Mouse (Mus musculus): Measurements from ENCODE around the gene Aak1. TPM values are rescaled to one million over a fixed set of nuclear protein-coding genes. Genes with fewer than 3 reads are reported as not detected.

Gene Aak1
- polyA plus RNA-seq (2015; fragmentation: Nextera tagmentation; extraction: Ambion mirVana) = 32.1 and 34.4 TPM in 2 replicates

- under 1% methylated on average over 58 of the region's 60 CpGs for WGBS
- no peaks in the 10 kb centered on the region for H3K27me3 ChIP-seq
- H3K9me3 ChIP-seq = no peaks in the 10 kb centered on the region
- H3K9ac ChIP-seq (replicated peaks) = peak within 1 kb of the TSS; percentile 92
- H3K4me2 ChIP-seq (replicated peaks) = peak within 1 kb of the TSS; percentile 88
- peak within 1 kb of the TSS; percentile 97 for H3K27ac ChIP-seq
- ATAC-seq = peak; percentile 96
- peaks cover 47% of the 10 kb centered on the region for H3K4me1 ChIP-seq (replicated peaks)
- 0 out of 2 replicates have a peak, but pooled peaks cover under 1% of the 10 kb centered on the region for H3K36me3 ChIP-seq
- peak within 1 kb of the TSS; percentile 87 for H3K4me3 ChIP-seq (replicated peaks)
These were observed at the start of gene Aak1 for GRCm38 (mm10) chr6:86848915-86849644. TSS of gene Aak1 (plus strand) at chr6:86849517.

- Histone ChIP-seq H3K9me3 (no peaks in the 10 kb centered on the region), H3K4me2 (replicated peaks) (no peak overlapping the region), H3K4me3 (replicated peaks) (no peak overlapping the region), H3K27me3 (0 out of 2 replicates have a peak, but pooled peaks cover under 1% of the 10 kb centered on the region), H3K4me1 (replicated peaks) (no peaks in the 10 kb centered on the region), H3K27ac (no peak overlapping the region), H3K9ac (replicated peaks) (no peak overlapping the region), H3K36me3 (no peaks in the 10 kb centered on the region)
- 90% methylated on average over 3 of the region's 3 CpGs for WGBS
- ATAC-seq = no peak
These were observed 48.9 kb upstream of the Aak1 start for GRCm38 (mm10) chr6:86800467-86800866.

DNA sequence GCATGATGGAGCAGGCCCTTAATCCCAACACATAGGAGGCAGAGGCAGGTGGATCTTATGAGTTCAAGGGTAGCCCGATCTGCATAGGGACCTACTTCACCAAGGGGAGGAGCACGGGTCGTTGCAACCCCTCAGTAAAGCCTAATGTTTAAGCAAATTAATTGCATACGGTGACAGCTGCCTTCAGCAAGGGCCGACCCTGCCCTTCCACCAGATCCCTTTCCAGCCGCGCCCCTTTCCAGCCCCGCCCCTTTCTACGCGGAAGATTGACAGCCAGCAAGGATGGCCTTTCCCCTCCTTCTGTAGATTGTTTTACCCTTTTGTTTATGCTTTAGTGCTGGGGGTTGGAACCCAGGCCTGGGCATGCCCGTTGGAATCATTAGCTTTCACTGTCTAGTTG is 47.9 kb upstream of the Aak1 start:
- no peaks in the 10 kb centered on the region for H3K36me3 ChIP-seq
- 56% methylated on average over 11 of the region's 11 CpGs for WGBS
- no peaks in the 10 kb centered on the region for H3K9me3 ChIP-seq
- H3K9ac ChIP-seq (replicated peaks) = no peak overlapping the region
- H3K27ac ChIP-seq = no peak overlapping the region
- no peaks in the 10 kb centered on the region for H3K27me3 ChIP-seq
- no peak for ATAC-seq
- no peak overlapping the region for H3K4me3 ChIP-seq (replicated peaks)
- no peaks in the 10 kb centered on the region for H3K4me1 ChIP-seq (replicated peaks)
- no peak overlapping the region for H3K4me2 ChIP-seq (replicated peaks)

DNA sequence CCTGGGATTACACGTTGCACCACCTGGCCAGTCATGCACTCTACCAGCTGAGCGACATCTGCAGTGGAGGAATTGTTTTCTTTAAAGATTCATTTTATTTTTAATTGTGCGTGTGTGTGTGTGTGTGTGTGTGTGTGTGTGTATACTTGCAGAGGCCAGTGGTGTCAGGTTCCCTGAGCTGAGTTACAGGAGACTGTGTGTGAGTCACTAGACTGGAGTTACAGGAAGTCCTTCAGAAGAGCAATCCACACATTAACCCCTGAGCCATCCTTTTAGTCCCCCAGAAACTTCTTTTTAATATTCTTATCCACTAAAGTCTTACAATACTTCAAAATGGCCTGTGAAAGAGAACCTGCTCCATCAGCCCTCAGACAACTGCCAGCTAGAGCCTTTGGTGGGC is 44.7 kb upstream of the Aak1 start:
- H3K9me3 ChIP-seq = no peaks in the 10 kb centered on the region
- no peak overlapping the region for H3K27ac ChIP-seq
- H3K4me1 ChIP-seq (replicated peaks) = no peaks in the 10 kb centered on the region
- H3K36me3 ChIP-seq = no peaks in the 10 kb centered on the region
- no peak for ATAC-seq
- 82% methylated on average over 3 of the region's 3 CpGs for WGBS
- H3K9ac ChIP-seq (replicated peaks) = no peak overlapping the region
- no peaks in the 10 kb centered on the region for H3K27me3 ChIP-seq
- H3K4me2 ChIP-seq (replicated peaks) = no peak overlapping the region
- no peak overlapping the region for H3K4me3 ChIP-seq (replicated peaks)

- WGBS = 4% methylated on average over 5 of the region's 5 CpGs
These were observed 42.7 kb upstream of the Aak1 start for GRCm38 (mm10) chr6:86806455-86807086.

GRCm38 (mm10) chr6:86812919-86813318 is 36.4 kb upstream of the Aak1 start:
- Histone ChIP-seq H3K27me3 (no peaks in the 10 kb centered on the region), H3K9ac (replicated peaks) (no peak overlapping the region), H3K4me2 (replicated peaks) (no peak overlapping the region), H3K36me3 (no peaks in the 10 kb centered on the region), H3K27ac (no peak overlapping the region), H3K4me1 (replicated peaks) (peaks cover 13% of the 10 kb centered on the region), H3K9me3 (no peaks in the 10 kb centered on the region), H3K4me3 (replicated peaks) (no peak overlapping the region)
- ATAC-seq = no peak
- 65% methylated on average over 4 of the region's 4 CpGs for whole genome bisulfite sequencing

More at GRCm38 (mm10) chr6:86806455-86807086, 42.7 kb upstream of the Aak1 start:
- H3K27me3 ChIP-seq = no peaks in the 10 kb centered on the region
- H3K4me1 ChIP-seq (replicated peaks) = peaks cover 4% of the 10 kb centered on the region; the same call in 1 of the 2 replicates
- H3K36me3 ChIP-seq = no peaks in the 10 kb centered on the region
- H3K4me2 ChIP-seq (replicated peaks) = no peak overlapping the region
- ATAC-seq = no peak; the same call in 1 of the 2 replicates
- H3K9ac ChIP-seq (replicated peaks) = no peak overlapping the region
- H3K9me3 ChIP-seq = no peaks in the 10 kb centered on the region
- H3K4me3 ChIP-seq (replicated peaks) = no peak overlapping the region
- no peak overlapping the region for H3K27ac ChIP-seq

GRCm38 (mm10) chr6:86813341-86813740 is 36.0 kb upstream of the Aak1 start:
- Histone ChIP-seq H3K4me3 (replicated peaks) (no peak overlapping the region), H3K4me2 (replicated peaks) (no peak overlapping the region), H3K4me1 (replicated peaks) (peaks cover 13% of the 10 kb centered on the region), H3K27ac (no peak overlapping the region), H3K36me3 (no peaks in the 10 kb centered on the region), H3K9me3 (no peaks in the 10 kb centered on the region), H3K27me3 (no peaks in the 10 kb centered on the region), H3K9ac (replicated peaks) (no peak overlapping the region)
- WGBS = 13% methylated on average over 3 of the region's 3 CpGs
- ATAC-seq = no peak

- WGBS = 48% methylated on average over 3 of the region's 3 CpGs
- no peaks in the 10 kb centered on the region for H3K9me3 ChIP-seq
- ATAC-seq = no peak
These were observed 34.4 kb upstream of the Aak1 start for GRCm38 (mm10) chr6:86814926-86815325.

GRCm38 (mm10) chr6:86815436-86815835 is 33.9 kb upstream of the Aak1 start:
- Histone ChIP-seq H3K4me1 (replicated peaks) (peaks cover 9% of the 10 kb centered on the region), H3K36me3 (no peaks in the 10 kb centered on the region), H3K4me3 (replicated peaks) (no peak overlapping the region), H3K9me3 (no peaks in the 10 kb centered on the region), H3K27ac (no peak overlapping the region), H3K4me2 (replicated peaks) (peak overlapping the region; percentile 25), H3K9ac (replicated peaks) (no peak overlapping the region), H3K27me3 (no peaks in the 10 kb centered on the region)
- ATAC-seq = no peak
- WGBS = 5% methylated on average over 7 of the region's 7 CpGs

More at GRCm38 (mm10) chr6:86814926-86815325, 34.4 kb upstream of the Aak1 start:
- peak overlapping the region; percentile 25; the same call in 1 of the 2 replicates for H3K4me2 ChIP-seq (replicated peaks)
- no peak overlapping the region for H3K27ac ChIP-seq
- no peaks in the 10 kb centered on the region for H3K27me3 ChIP-seq
- no peak overlapping the region for H3K4me3 ChIP-seq (replicated peaks)
- H3K9ac ChIP-seq (replicated peaks) = no peak overlapping the region
- peaks cover 11% of the 10 kb centered on the region for H3K4me1 ChIP-seq (replicated peaks)
- H3K36me3 ChIP-seq = no peaks in the 10 kb centered on the region

DNA sequence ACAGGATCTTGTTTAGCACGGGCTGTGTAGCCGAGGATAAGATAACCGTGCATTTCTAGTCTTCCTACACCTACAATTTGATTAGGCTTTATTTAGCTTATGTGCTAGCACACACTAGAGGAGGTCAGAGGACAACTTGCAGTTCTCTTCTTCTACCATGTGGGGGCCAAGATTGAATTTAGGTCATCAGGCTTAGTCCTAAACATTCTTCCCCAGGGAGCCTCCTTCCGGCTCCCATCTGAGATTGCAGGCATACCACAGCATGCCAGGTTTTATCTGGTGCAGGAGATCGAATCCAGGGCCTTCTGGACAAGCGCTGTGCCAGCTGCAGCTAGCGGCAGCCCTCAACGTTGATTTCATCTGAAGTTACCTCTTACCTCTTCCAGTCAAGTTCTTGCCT is 32.7 kb upstream of the Aak1 start:
- Histone ChIP-seq H3K4me3 (replicated peaks) (no peak overlapping the region), H3K4me2 (replicated peaks) (no peak overlapping the region), H3K27ac (no peak overlapping the region), H3K4me1 (replicated peaks) (peaks cover 9% of the 10 kb centered on the region), H3K27me3 (no peaks in the 10 kb centered on the region), H3K9ac (replicated peaks) (no peak overlapping the region), H3K9me3 (no peaks in the 10 kb centered on the region), H3K36me3 (no peaks in the 10 kb centered on the region)
- WGBS = 23% methylated on average over 8 of the region's 8 CpGs
- no peak for ATAC-seq

DNA sequence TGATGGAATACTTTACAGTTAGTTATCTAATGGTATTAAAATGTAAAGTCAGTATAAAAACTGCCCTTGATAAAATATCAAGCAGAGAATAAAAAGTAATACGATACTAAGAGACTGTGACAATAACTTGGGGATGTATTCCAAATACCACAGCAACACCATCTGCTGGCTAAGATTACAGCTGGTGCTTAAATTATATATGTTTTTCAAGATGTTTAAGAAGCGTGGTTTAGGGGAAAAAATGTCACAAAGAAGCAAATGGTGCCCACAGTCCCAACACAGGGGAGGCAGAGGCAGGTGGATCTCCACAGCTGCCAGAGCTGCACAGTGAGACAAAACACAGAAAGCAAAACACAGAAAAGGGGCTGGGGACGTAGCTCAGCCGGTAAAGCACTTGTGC is 30.4 kb upstream of the Aak1 start:
- Histone ChIP-seq H3K9ac (replicated peaks) (no peak overlapping the region), H3K27me3 (peaks cover 7% of the 10 kb centered on the region), H3K4me3 (replicated peaks) (no peak overlapping the region), H3K27ac (no peak overlapping the region), H3K9me3 (no peaks in the 10 kb centered on the region), H3K4me2 (replicated peaks) (no peak overlapping the region), H3K36me3 (no peaks in the 10 kb centered on the region), H3K4me1 (replicated peaks) (peaks cover 17% of the 10 kb centered on the region)
- no peak for ATAC-seq
- WGBS = 78% methylated on average over 4 of the region's 4 CpGs

DNA sequence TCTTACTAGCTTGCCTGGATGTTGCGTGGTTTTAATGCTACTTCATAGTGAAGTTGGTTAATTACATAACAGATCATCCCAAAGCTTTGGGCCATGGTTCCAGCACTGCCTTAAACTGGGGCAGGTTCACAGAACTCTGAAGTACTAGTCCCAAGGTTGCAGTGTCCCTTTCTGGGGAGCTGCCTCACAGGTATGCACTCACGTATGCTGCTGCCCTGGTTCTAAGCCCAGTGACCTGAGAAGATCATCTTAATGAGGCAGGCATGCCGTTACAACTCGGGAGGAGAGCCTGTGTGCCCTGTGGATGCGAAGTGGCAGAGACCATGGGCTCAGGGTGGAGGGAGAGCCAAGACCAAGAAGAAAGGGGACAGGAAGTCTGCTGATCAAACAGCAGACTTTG is 29.4 kb upstream of the Aak1 start:
- no peaks in the 10 kb centered on the region for H3K36me3 ChIP-seq
- H3K9ac ChIP-seq (replicated peaks) = no peak overlapping the region
- H3K4me2 ChIP-seq (replicated peaks) = no peak overlapping the region
- H3K27ac ChIP-seq = no peak overlapping the region
- no peaks in the 10 kb centered on the region for H3K9me3 ChIP-seq
- WGBS = 85% methylated on average over 5 of the region's 5 CpGs
- H3K4me1 ChIP-seq (replicated peaks) = peaks cover 16% of the 10 kb centered on the region
- ATAC-seq = no peak
- H3K27me3 ChIP-seq = peaks cover 7% of the 10 kb centered on the region
- no peak overlapping the region for H3K4me3 ChIP-seq (replicated peaks)
